Mouse (Mus musculus) stomach, postnatal 0 days (tissue): ENCODE results near the gene Cdk5rap3. TPM values are rescaled to one million over a fixed set of nuclear protein-coding genes. Genes with fewer than 3 reads are reported as not detected.
A peak's percentile ranks its signal among the peaks of the same experiment; 100 is the strongest.

ENCODE experiments used
- ATAC-seq: fragments of 200-750 bp; cut with Nextera tagmentation; 2 replicates; pipeline ENCODE4 v1.8.0; 2017; ENCODE audit not compliant: low FRiP score, low TSS enrichment
- DNase-seq: peaks from one replicate; pipeline ENCODE4 v3.0.0-alpha.2; 2016; ENCODE audit warnings: low spot score
- H3K27ac ChIP-seq: fragments of 300-500 bp; sonication (generic); replicated peaks from 2 replicates; pipeline ENCODE4 v1.5.1; 2014; ENCODE audit warnings: mild to moderate bottlenecking, control low read depth
- H3K27me3 ChIP-seq: fragments of 300-500 bp; sonication (generic); 2 replicates; pipeline ENCODE4 v1.6.1; 2014; ENCODE audit warnings: low read length; ENCODE audit not compliant: control insufficient read depth, insufficient read depth
- H3K36me3 ChIP-seq: fragments of 300-500 bp; sonication (generic); 2 replicates; pipeline ENCODE4 v1.6.1; 2014; ENCODE audit warnings: low read length, mixed read lengths; ENCODE audit not compliant: control insufficient read depth, insufficient read depth
- H3K4me1 ChIP-seq: fragments of 300-500 bp; sonication (generic); replicated peaks from 2 replicates; pipeline ENCODE4 v1.6.1; 2014; ENCODE audit warnings: antibody characterized with exemption; ENCODE audit not compliant: control insufficient read depth, insufficient read depth
- H3K4me2 ChIP-seq: fragments of 300-500 bp; sonication (generic); replicated peaks from 2 replicates; pipeline ENCODE4 v1.6.1; 2014; ENCODE audit warnings: low read depth, mild to moderate bottlenecking, control low read depth, moderate library complexity
- H3K4me3 ChIP-seq: fragments of 300-500 bp; sonication (generic); 2 replicates; pipeline ENCODE4 v1.5.1; 2014; ENCODE audit warnings: low read depth, low read length, control low read depth
- H3K9ac ChIP-seq: fragments of 300-500 bp; sonication (generic); 2 replicates; pipeline ENCODE4 v1.6.1; 2014; ENCODE audit warnings: mild to moderate bottlenecking, low read length, control low read depth, mixed read lengths
- H3K9me3 ChIP-seq: fragments of 300-500 bp; sonication (generic); 2 replicates; pipeline ENCODE4 v1.6.1; 2016; ENCODE audit warnings: low read length; ENCODE audit not compliant: control insufficient read depth
- CTCF ChIP-seq: IDR thresholded peaks from 2 replicates; pipeline ENCODE4 v1.5.1; 2016; ENCODE audit warnings: antibody characterized with exemption, low read depth, mild to moderate bottlenecking, moderate library complexity
- EP300 ChIP-seq: optimal IDR thresholded peaks from 2 replicates; pipeline ENCODE3; 2016; ENCODE audit warnings: antibody characterized with exemption
- WGBS: fragments of 180-500 bp; shearing (Covaris S2); extraction: QIAGEN DNeasy Blood & Tissue Kit; methylation state at CpG from one replicate; pipeline ENCODE4 v1.1.7; 2014; 5-methylcytosine and 5-hydroxymethylcytosine counted together
- polyA plus RNA-seq: library from polyadenylated mRNA; unstranded; fragments of >200 nt; fragmentation: Nextera tagmentation; extraction: Ambion mirVana; gene quantifications from 2 replicates; pipeline ENCODE4 v1.2.1, GENCODE M21; 2015

Cdk5rap3 gene
- polyA plus RNA-seq, 1 experiment from 2014 or later, result 61.7 TPM

DNA sequence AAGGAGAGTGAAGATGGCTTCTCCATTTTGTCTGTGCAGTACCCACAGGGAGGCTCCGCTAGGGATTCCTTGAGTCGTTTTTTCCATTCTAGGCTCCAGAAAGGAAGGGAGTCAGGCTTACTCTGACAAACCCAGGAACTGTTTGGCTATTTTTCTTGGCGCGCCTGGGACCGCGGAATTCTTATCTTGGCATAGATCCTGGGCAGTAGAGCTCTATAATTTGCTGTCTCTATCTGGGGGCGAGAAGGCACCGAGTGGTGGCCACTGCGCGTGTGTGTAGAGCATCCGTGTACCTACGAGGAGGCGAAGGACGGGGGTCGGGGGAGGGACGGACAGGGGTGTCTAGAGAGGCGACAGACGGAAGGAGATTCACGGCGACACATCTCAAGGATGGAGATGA, 54.9 kb downstream of the Cdk5rap3 start:
- peaks cover 3% of the 10 kb centered on the region for H3K4me1 ChIP-seq
- TF ChIP-seq EP300, result no peak
- no peak for TF ChIP-seq CTCF
- peak overlapping the region; percentile 72 for H3K27ac ChIP-seq
- DNase-seq (no peak), ATAC-seq (peak; percentile 22; the same call in 1 of the 2 replicates)
- H3K27me3 ChIP-seq, result no peaks in the 10 kb centered on the region
- H3K36me3 ChIP-seq, result no peaks in the 10 kb centered on the region
- peak overlapping the region; percentile 56 for H3K9ac ChIP-seq
- H3K4me3 ChIP-seq, result peak overlapping the region; percentile 44
- H3K4me2 ChIP-seq, result peak overlapping the region; percentile 69
- no peaks in the 10 kb centered on the region for H3K9me3 ChIP-seq
- 2% methylated on average over 20 of the region's 20 CpGs for WGBS

DNA sequence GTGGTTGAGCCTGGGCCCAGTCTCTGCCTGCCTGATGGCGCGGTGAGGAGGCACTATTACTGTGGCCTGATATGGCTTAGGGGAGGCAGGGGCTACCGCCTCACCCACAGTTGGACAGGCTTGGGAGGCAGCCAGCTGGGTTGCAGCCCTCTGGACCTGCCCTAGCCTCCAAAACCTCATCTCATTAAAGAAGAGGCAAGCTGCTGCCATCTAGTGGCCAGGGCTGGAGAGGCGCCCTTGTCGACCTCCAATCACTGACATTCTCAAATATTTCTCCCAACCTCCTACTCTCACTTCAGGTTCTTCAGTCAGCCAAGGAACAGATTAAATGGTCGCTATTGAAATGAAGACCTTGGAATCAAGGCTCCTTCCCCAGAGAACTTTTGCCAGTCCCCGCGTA, 55.7 kb downstream of the Cdk5rap3 start:
- TF ChIP-seq CTCF (peak; percentile 95), EP300 (no peak)
- Histone ChIP-seq H3K36me3 (no peaks in the 10 kb centered on the region), H3K9me3 (no peaks in the 10 kb centered on the region), H3K27ac (peak overlapping the region; percentile 72), H3K9ac (peak overlapping the region; percentile 18; the same call in 1 of the 2 replicates), H3K4me3 (no peak overlapping the region), H3K27me3 (no peaks in the 10 kb centered on the region), H3K4me2 (peak overlapping the region; percentile 69; the same call in 1 of the 2 replicates), H3K4me1 (peaks cover 3% of the 10 kb centered on the region)
- DNase-seq, result peak; percentile 84
- 9% methylated on average over 8 of the region's 8 CpGs for WGBS
- ATAC-seq, result peak; percentile 54

GRCm38 (mm10) chr11:96859635-96860034, 56.7 kb downstream of the Cdk5rap3 start:
- ATAC-seq (no peak), DNase-seq (no peak)
- 84% methylated on average over 4 of the region's 4 CpGs for WGBS
- peaks cover 3% of the 10 kb centered on the region for H3K4me1 ChIP-seq
- no peaks in the 10 kb centered on the region for H3K9me3 ChIP-seq
- H3K36me3 ChIP-seq, result no peaks in the 10 kb centered on the region
- TF ChIP-seq EP300 (no peak), CTCF (no peak)
- H3K9ac ChIP-seq, result no peak overlapping the region
- H3K27me3 ChIP-seq, result no peaks in the 10 kb centered on the region
- no peak overlapping the region for H3K27ac ChIP-seq
- H3K4me3 ChIP-seq, result no peak overlapping the region
- H3K4me2 ChIP-seq, result no peak overlapping the region

- no peaks in the 10 kb centered on the region for H3K9me3 ChIP-seq
- H3K36me3 ChIP-seq, result no peaks in the 10 kb centered on the region
- 69% methylated on average over 5 of the region's 5 CpGs for WGBS
- DNase-seq (no peak), ATAC-seq (no peak)
- peaks cover 3% of the 10 kb centered on the region; the same call in 1 of the 2 replicates for H3K4me1 ChIP-seq
- H3K9ac ChIP-seq, result no peak overlapping the region
- H3K27me3 ChIP-seq, result no peaks in the 10 kb centered on the region
- no peak overlapping the region for H3K4me2 ChIP-seq
- TF ChIP-seq EP300 (no peak), CTCF (no peak)
- H3K4me3 ChIP-seq, result no peak overlapping the region
- H3K27ac ChIP-seq, result no peak overlapping the region
Observed at GRCm38 (mm10) chr11:96857446-96857845, 58.9 kb downstream of the Cdk5rap3 start.

Other genes starting within 250 kb of the Cdk5rap3 start
- gene Snx11, start 138.9 kb downstream of the Cdk5rap3 start, polyA plus RNA-seq, result 17.6 and 17.8 TPM in 2 replicates
- gene Cbx1, start 127.4 kb downstream of the Cdk5rap3 start, polyA plus RNA-seq, result 30.5 and 38.7 TPM in 2 replicates
- gene Nfe2l1, start 86.5 kb downstream of the Cdk5rap3 start, polyA plus RNA-seq, result 32.4 and 35.6 TPM in 2 replicates
- gene Copz2, start 66.6 kb downstream of the Cdk5rap3 start, polyA plus RNA-seq, result 84.7 and 95.1 TPM in 2 replicates
- gene Prr15l, start 11.6 kb upstream of the Cdk5rap3 start, polyA plus RNA-seq, result 112 and 116 TPM in 2 replicates
- 56.7 and 57.1 TPM in 2 replicates for gene Pnpo, start 27.5 kb upstream of the Cdk5rap3 start, polyA plus RNA-seq
- gene Sp2, start 66.5 kb upstream of the Cdk5rap3 start, polyA plus RNA-seq, result 5.8 and 7.1 TPM in 2 replicates
- 21.2 and 22.0 TPM in 2 replicates for gene Sp6, start 96.9 kb upstream of the Cdk5rap3 start, polyA plus RNA-seq
- 11.8 and 12.5 TPM in 2 replicates for gene Scrn2, start 113.4 kb upstream of the Cdk5rap3 start, polyA plus RNA-seq
- 0.36 and 0.45 TPM in 2 replicates for gene Lrrc46, start 124.9 kb upstream of the Cdk5rap3 start, polyA plus RNA-seq
- gene Mrpl10, start 125.1 kb upstream of the Cdk5rap3 start, polyA plus RNA-seq, result 56.3 and 60.8 TPM in 2 replicates
- gene Osbpl7, start 134.1 kb upstream of the Cdk5rap3 start, polyA plus RNA-seq, result 7.5 and 8.6 TPM in 2 replicates
- gene Tbx21, start 198.8 kb upstream of the Cdk5rap3 start, polyA plus RNA-seq, result 0.05 and 0.10 TPM in 2 replicates
- gene Tbkbp1, start 235.0 kb upstream of the Cdk5rap3 start, polyA plus RNA-seq, result 1.8 and 2.4 TPM in 2 replicates